Mouse (Mus musculus) liver, adult 2 months (tissue): Measurements from ENCODE around the gene Eif4g2. TPM values are rescaled to one million over a fixed set of nuclear protein-coding genes. Genes with fewer than 3 reads are reported as not detected.

Experiments used
- DNase-seq: peaks from one replicate; pipeline ENCODE4 v3.0.0-alpha.2; 2011; ENCODE audit warnings: low read depth, low spot score; ENCODE audit errors: extremely low read depth
- H3K27ac ChIP-seq: fragments of 200-500 bp; replicated peaks from 2 replicates; pipeline ENCODE4 v1.5.1; 2012; ENCODE audit warnings: low read depth, mild to moderate bottlenecking, control low read depth, inconsistent platforms, low read length; ENCODE audit not compliant: insufficient read depth
- H3K27me3 ChIP-seq: fragments of 200-500 bp; 2 replicates; pipeline ENCODE4 v1.6.1; 2012; ENCODE audit warnings: mild to moderate bottlenecking, moderate library complexity, low read length, inconsistent platforms; ENCODE audit not compliant: control insufficient read depth, insufficient read depth
- H3K36me3 ChIP-seq: fragments of 200-500 bp; 2 replicates; pipeline ENCODE4 v1.6.1; 2012; ENCODE audit warnings: low read length, inconsistent platforms; ENCODE audit not compliant: control insufficient read depth, insufficient read depth
- H3K4me1 ChIP-seq: fragments of 200-500 bp; 2 replicates; pipeline ENCODE4 v1.6.1; 2011; ENCODE audit warnings: low read length; ENCODE audit not compliant: control insufficient read depth, insufficient read depth
- H3K4me3 ChIP-seq: fragments of 200-500 bp; 2 replicates; pipeline ENCODE4 v1.5.1; 2011; ENCODE audit warnings: low read depth, mild to moderate bottlenecking, control low read depth, low read length, moderate library complexity; ENCODE audit not compliant: insufficient read depth
- H3K79me2 ChIP-seq: fragments of 200-500 bp; 2 replicates; pipeline ENCODE4 v1.6.1; 2012; ENCODE audit warnings: inconsistent platforms, mild to moderate bottlenecking, low read length, moderate library complexity; ENCODE audit not compliant: control insufficient read depth, insufficient read depth
- H3K9ac ChIP-seq: fragments of 200-500 bp; 2 replicates; pipeline ENCODE4 v1.6.1; 2012; ENCODE audit warnings: low read depth, mild to moderate bottlenecking, control low read depth, inconsistent platforms, low read length
- CTCF ChIP-seq: fragments of 200-500 bp; IDR thresholded peaks from 2 replicates; pipeline ENCODE4 v1.5.1; 2011; ENCODE audit warnings: low read depth, low read length, control low read depth
- POLR2A ChIP-seq: fragments of 200-500 bp; IDR thresholded peaks from 2 replicates; pipeline ENCODE4 v1.6.1; 2011; ENCODE audit warnings: low read length, control low read depth; ENCODE audit not compliant: insufficient read depth; ENCODE audit errors: extremely low read depth
- WGBS: fragments of 180-500 bp; shearing (Covaris S2); methylation state at CpG from one replicate; pipeline ENCODE4 v1.1.7; 2018; 5-methylcytosine and 5-hydroxymethylcytosine counted together
- polyA plus RNA-seq: library from polyadenylated mRNA; depleted of rRNA; stranded (reverse); fragments of >200 nt; gene quantifications from 2 replicates; pipeline ENCODE4 v1.2.3, GENCODE M21; 2012
- total RNA-seq: library from RNA; depleted of rRNA; stranded (reverse); fragments of >200 nt; gene quantifications from 2 replicates; pipeline ENCODE4 v1.2.3, GENCODE M21; 2014

Gene Eif4g2
- total and polyA plus RNA-seq, 2 experiments: 64.7 to 210 TPM

DNA sequence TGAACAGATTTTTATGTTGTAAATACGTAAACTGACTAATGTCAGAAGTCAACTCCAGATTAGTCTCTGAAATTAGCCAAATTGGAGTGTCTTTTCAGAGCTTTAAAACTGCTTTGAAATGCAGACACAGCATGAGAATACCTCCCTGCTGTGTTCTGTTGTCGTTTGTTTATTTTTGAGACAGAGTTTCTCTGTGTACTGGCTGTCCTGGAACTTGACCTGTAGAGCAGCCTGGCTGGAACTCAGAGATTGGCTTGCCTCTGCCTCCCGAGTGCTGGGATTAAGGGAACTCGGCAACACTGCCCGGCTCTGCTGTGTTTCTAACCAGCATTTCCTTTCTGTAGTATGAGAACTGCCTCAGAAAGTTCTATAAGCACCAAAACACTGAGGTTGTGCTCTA is 33.9 kb downstream of the Eif4g2 start:
- TF ChIP-seq CTCF (no peak), POLR2A (no peak)
- peak; percentile 64 for DNase-seq
- no peak overlapping the region for H3K27ac ChIP-seq
- 47% methylated on average over 5 of the region's 5 CpGs for WGBS
- H3K27me3 ChIP-seq: no peaks in the 10 kb centered on the region
- peaks cover 2% of the 10 kb centered on the region; the same call in 1 of the 2 replicates for H3K4me1 ChIP-seq
- no peak overlapping the region for H3K4me3 ChIP-seq
- H3K9ac ChIP-seq: no peak overlapping the region
- H3K36me3 ChIP-seq: peaks cover 57% of the 10 kb centered on the region
- H3K79me2 ChIP-seq: no peaks in the 10 kb centered on the region

- Histone ChIP-seq H3K79me2 (peaks cover 3% of the 10 kb centered on the region; the same call in 1 of the 2 replicates), H3K4me1 (peaks cover 11% of the 10 kb centered on the region), H3K27me3 (no peaks in the 10 kb centered on the region), H3K27ac (peak overlapping the region; percentile 36), H3K36me3 (peaks cover 9% of the 10 kb centered on the region; the same call in 1 of the 2 replicates), H3K4me3 (peak overlapping the region; percentile 77), H3K9ac (peak overlapping the region; percentile 77)
- under 1% methylated on average over 29 of the region's 29 CpGs for WGBS
- peak; percentile 37 for DNase-seq
- TF ChIP-seq CTCF: no peak
- no peak for TF ChIP-seq POLR2A
Observed at GRCm38 (mm10) chr7:111029046-111029553, 53.7 kb downstream of the Eif4g2 start.

- 7% methylated on average over 45 of the region's 45 CpGs for WGBS
- DNase-seq: peak; percentile 71
Observed at GRCm38 (mm10) chr7:111028281-111029045, 54.4 kb downstream of the Eif4g2 start, which contains the start of gene Ctr9. Ctr9 (plus strand) TSS chr7:111028951.

GRCm38 (mm10) chr7:111024912-111025311 is 57.9 kb downstream of the Eif4g2 start:
- no peaks in the 10 kb centered on the region for H3K36me3 ChIP-seq
- no peak overlapping the region for H3K9ac ChIP-seq
- H3K4me3 ChIP-seq: no peak overlapping the region
- no peaks in the 10 kb centered on the region for H3K27me3 ChIP-seq
- H3K79me2 ChIP-seq: no peaks in the 10 kb centered on the region
- H3K4me1 ChIP-seq: peaks cover 10% of the 10 kb centered on the region; the same call in 1 of the 2 replicates
- no peak for TF ChIP-seq CTCF
- TF ChIP-seq POLR2A: no peak
- no peak overlapping the region for H3K27ac ChIP-seq
- WGBS: 64% methylated on average over 4 of the region's 4 CpGs
- DNase-seq: no peak

More at GRCm38 (mm10) chr7:111028281-111029045, 54.4 kb downstream of the Eif4g2 start, which contains the start of gene Ctr9:
- Histone ChIP-seq H3K36me3 (peaks cover 6% of the 10 kb centered on the region; the same call in 1 of the 2 replicates), H3K9ac (peak within 1 kb of the TSS; percentile 77), H3K4me1 (peaks cover 13% of the 10 kb centered on the region), H3K27ac (peak within 1 kb of the TSS; percentile 89), H3K27me3 (no peaks in the 10 kb centered on the region), H3K4me3 (peak within 1 kb of the TSS; percentile 77), H3K79me2 (peaks cover 3% of the 10 kb centered on the region; the same call in 1 of the 2 replicates)
- TF ChIP-seq CTCF (no peak), POLR2A (peak; percentile 90)

- TF ChIP-seq POLR2A: no peak
- TF ChIP-seq CTCF: no peak
- DNase-seq: peak; percentile 82
- peak overlapping the region; percentile 16; the same call in 1 of the 2 replicates for H3K9ac ChIP-seq
- no peaks in the 10 kb centered on the region for H3K79me2 ChIP-seq
- H3K27me3 ChIP-seq: no peaks in the 10 kb centered on the region
- peak overlapping the region; percentile 34 for H3K4me3 ChIP-seq
- WGBS: 15% methylated on average over 8 of the region's 8 CpGs
- H3K4me1 ChIP-seq: peaks cover 7% of the 10 kb centered on the region; the same call in 1 of the 2 replicates
- no peak overlapping the region; the same call in 1 of the 2 replicates for H3K27ac ChIP-seq
- H3K36me3 ChIP-seq: no peaks in the 10 kb centered on the region
Observed at GRCm38 (mm10) chr7:111024068-111024594, 58.7 kb downstream of the Eif4g2 start.
